Mouse (Mus musculus): ENCODE data around the gene Med27.

DNA sequence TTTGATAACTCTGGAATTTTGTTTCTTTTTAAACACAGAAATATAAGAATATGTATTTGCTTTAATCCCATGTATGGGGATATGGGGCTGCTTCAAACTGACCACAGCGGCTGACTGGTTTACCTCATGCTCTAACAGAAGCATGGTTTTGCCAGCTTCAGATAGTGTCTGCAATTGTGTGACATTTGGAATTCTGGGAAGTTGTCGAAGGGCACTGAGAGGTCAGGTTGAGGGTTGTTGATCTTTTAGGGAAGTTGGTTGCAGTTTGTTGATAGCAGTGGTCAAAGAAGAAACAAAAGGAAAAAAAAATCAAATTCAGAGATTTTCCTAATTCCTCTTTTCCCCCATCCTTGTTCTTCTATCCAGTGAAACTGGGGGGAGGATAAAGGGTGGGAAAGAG is 59.2 kb downstream of the Med27 start:
- TF ChIP-seq CTCF (IDR thresholded peaks at IDR 0.05; ENCODE audit: borderline replicate concordance, insufficient read depth, low read length) (no peak), POLR2A (IDR thresholded peaks at IDR 0.05; ENCODE audit: low read depth, low read length) (no peak)

Measured in embryonic fibroblast, embryonic 13.5 days (primary cell).